Mouse (Mus musculus): ENCODE results near the gene Arsa. TPM values are rescaled to one million over a fixed set of nuclear protein-coding genes. Genes with fewer than 3 reads are reported as not detected.

The Arsa gene
- 10 to 100 TPM; 33.1 to 33.4 TPM for total RNA-seq (2021)

GRCm38 (mm10) chr15:89477091-89477491 is at the start of gene Arsa:
Gene Arsa, minus strand, starts transcription at chr15:89477425.
- intact Hi-C loops (cut with DNase I) = no loop called here
- DNase-seq (ENCODE audit: extremely low spot score in 1 of 2, low spot score in 2 of 2) = peak in 1 of 2 experiments; percentile 57

- no peak for DNase-seq (ENCODE audit: extremely low spot score in 1 of 2, low spot score in 2 of 2)
- intact Hi-C loops (cut with DNase I) = no loop called here
Measured at GRCm38 (mm10) chr15:89526776-89527325, 49.6 kb upstream of the Arsa start.

- intact Hi-C loops (cut with DNase I) = no loop called here
- no peak for DNase-seq (ENCODE audit: extremely low spot score in 1 of 2, low spot score in 2 of 2)
Measured at GRCm38 (mm10) chr15:89525896-89526295, 48.7 kb upstream of the Arsa start.

- DNase-seq (ENCODE audit: extremely low spot score in 1 of 2, low spot score in 2 of 2) = no peak
- intact Hi-C loops (cut with DNase I) = no loop called here
Measured at GRCm38 (mm10) chr15:89525464-89525863, 48.2 kb upstream of the Arsa start.

GRCm38 (mm10) chr15:89524611-89525415 is 47.6 kb upstream of the Arsa start:
- intact Hi-C loops (cut with DNase I) = no loop called here
- DNase-seq (ENCODE audit: extremely low spot score in 1 of 2, low spot score in 2 of 2) = no peak

GRCm38 (mm10) chr15:89524001-89524571 is 46.9 kb upstream of the Arsa start:
- no peak for DNase-seq (ENCODE audit: extremely low spot score in 1 of 2, low spot score in 2 of 2)
- intact Hi-C loops (cut with DNase I) = no loop called here

- intact Hi-C loops (cut with DNase I) = no loop called here
- no peak for DNase-seq (ENCODE audit: extremely low spot score in 1 of 2, low spot score in 2 of 2)
Measured at GRCm38 (mm10) chr15:89523283-89523832, 46.1 kb upstream of the Arsa start.

- intact Hi-C loops (cut with DNase I) = no loop called here
- no peak for DNase-seq (ENCODE audit: extremely low spot score in 1 of 2, low spot score in 2 of 2)
Measured at GRCm38 (mm10) chr15:89522566-89523282, 45.5 kb upstream of the Arsa start.

- no peak for DNase-seq (ENCODE audit: extremely low spot score in 1 of 2, low spot score in 2 of 2)
- intact Hi-C loops (cut with DNase I) = no loop called here
Measured at GRCm38 (mm10) chr15:89521951-89522350, 44.7 kb upstream of the Arsa start.

- intact Hi-C loops (cut with DNase I) = no loop called here
- no peak for DNase-seq (ENCODE audit: extremely low spot score in 1 of 2, low spot score in 2 of 2)
Measured at GRCm38 (mm10) chr15:89512679-89513078, 35.5 kb upstream of the Arsa start.

GRCm38 (mm10) chr15:89507751-89508150 is 30.5 kb upstream of the Arsa start:
- DNase-seq (ENCODE audit: extremely low spot score in 1 of 2, low spot score in 2 of 2) = no peak
- intact Hi-C loops (cut with DNase I) = no loop called here

GRCm38 (mm10) chr15:89504838-89505237 is 27.6 kb upstream of the Arsa start:
- DNase-seq (ENCODE audit: extremely low spot score in 1 of 2, low spot score in 2 of 2) = no peak
- intact Hi-C loops (cut with DNase I) = no loop called here

GRCm38 (mm10) chr15:89501321-89501720 is 24.1 kb upstream of the Arsa start:
- no peak for DNase-seq (ENCODE audit: extremely low spot score in 1 of 2, low spot score in 2 of 2)
- intact Hi-C loops (cut with DNase I) = no loop called here

GRCm38 (mm10) chr15:89500221-89500791 is 23.1 kb upstream of the Arsa start:
- intact Hi-C loops (cut with DNase I) = no loop called here

GRCm38 (mm10) chr15:89499784-89500220 is 22.6 kb upstream of the Arsa start:
- DNase-seq (ENCODE audit: extremely low spot score in 1 of 2, low spot score in 2 of 2) = peak; percentile 46 to 85
- intact Hi-C loops (cut with DNase I) = no loop called here

More at GRCm38 (mm10) chr15:89500221-89500791, 23.1 kb upstream of the Arsa start:
- peak in 1 of 2 experiments; percentile 50 for DNase-seq (ENCODE audit: extremely low spot score in 1 of 2, low spot score in 2 of 2)

GRCm38 (mm10) chr15:89498961-89499688 is 21.9 kb upstream of the Arsa start, which contains the start of gene Shank3:
Gene Shank3, plus strand, starts transcription at chr15:89499623.
- DNase-seq (ENCODE audit: extremely low spot score in 1 of 2, low spot score in 2 of 2) = peak in 1 of 2 experiments; percentile 81
- intact Hi-C loops (cut with DNase I) = no loop called here

- intact Hi-C loops (cut with DNase I) = no loop called here
- DNase-seq (ENCODE audit: extremely low spot score in 1 of 2, low spot score in 2 of 2) = peak; percentile 73 to 90
Measured at GRCm38 (mm10) chr15:89498049-89498960, 21.1 kb upstream of the Arsa start.
